Mouse (Mus musculus) olfactory bulb, adult 2 months (tissue): Measurements from ENCODE around the gene Bik.

ENCODE experiments used
- CTCF ChIP-seq: fragments of 200-500 bp; IDR thresholded peaks from 2 replicates; pipeline ENCODE4 v1.5.1; 2012; ENCODE audit warnings: low read depth, mild to moderate bottlenecking, low read length, moderate library complexity; ENCODE audit not compliant: insufficient read depth
- POLR2A ChIP-seq: fragments of 200-500 bp; IDR thresholded peaks from 2 replicates; pipeline ENCODE4 v1.6.1; 2012; ENCODE audit warnings: mild to moderate bottlenecking, low read depth, low read length, moderate library complexity; ENCODE audit not compliant: insufficient read depth

DNA sequence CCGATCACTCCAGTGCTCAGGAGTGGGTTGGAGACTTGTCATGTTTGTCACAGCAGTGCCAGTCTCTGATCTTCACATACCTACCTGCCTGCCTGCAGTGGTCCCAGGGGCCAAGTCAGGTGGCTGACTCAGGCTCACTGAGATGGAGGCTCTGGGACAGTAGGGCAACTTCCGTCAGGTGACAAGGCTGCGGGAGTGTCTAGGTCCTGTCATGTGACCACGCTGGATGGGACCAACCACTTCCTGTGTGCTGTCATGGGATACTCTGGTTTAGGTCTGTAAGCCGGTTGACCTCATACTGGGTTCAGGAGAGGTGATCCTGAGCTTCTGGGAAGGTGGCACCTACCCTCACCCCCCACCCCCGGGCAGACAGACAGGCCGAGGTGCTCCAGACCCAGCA is 19.4 kb downstream of the Bik start:
- TF ChIP-seq CTCF (no peak), POLR2A (no peak)
